Mouse (Mus musculus): ENCODE data around the gene Gm7792. TPM values are rescaled to one million over a fixed set of nuclear protein-coding genes. Genes with fewer than 3 reads are reported as not detected.
"Not testable (repeated sequence)": the region's sequence is repeated elsewhere in the genome, so short reads cannot be mapped to it uniquely, and the experiment has no call there.

Gene Gm7792
- not detected for total RNA-seq (2022)

DNA sequence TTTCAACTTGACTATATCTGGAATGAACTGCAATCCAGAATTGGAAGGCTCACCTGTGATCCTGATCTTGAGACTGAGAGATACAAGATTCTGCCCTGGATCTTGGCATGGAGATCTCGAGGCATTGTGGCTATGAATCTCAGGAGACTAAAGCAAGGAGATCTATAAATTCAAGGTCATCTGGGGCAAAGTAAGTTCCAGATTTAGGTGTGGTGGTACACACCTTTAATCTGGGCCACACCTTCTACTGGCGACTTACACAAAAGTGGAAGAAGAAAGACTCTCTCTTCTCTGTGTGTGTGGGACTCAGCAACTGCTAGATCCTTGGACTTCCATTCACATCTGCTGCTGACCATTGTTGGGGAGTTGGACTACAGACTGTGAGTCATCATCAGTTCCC, at the start of gene Gm7792:
TSS of gene Gm7792 (plus strand) at position 301 of the 400 bp plus-strand sequence.
- DNase-seq (ENCODE audit: low spot score): not testable (repeated sequence)

Other genes with a start within 250 kb of the Gm7792 start
- not detected for gene C87414, start 172.2 kb upstream of the Gm7792 start, total RNA-seq (2022)
- not detected for gene Gm16429, start 85.3 kb downstream of the Gm7792 start, total RNA-seq (2022)
- not detected for gene BC061212, start 226.8 kb downstream of the Gm7792 start, total RNA-seq (2022)
- not detected for gene Gm6351, start 232.6 kb downstream of the Gm7792 start, total RNA-seq (2022)